Mouse (Mus musculus) liver, postnatal 0 days (tissue): ENCODE data around the gene Sowahc. TPM values are rescaled to one million over a fixed set of nuclear protein-coding genes. Genes with fewer than 3 reads are reported as not detected.

Experiments
- ATAC-seq: fragments of 200-750 bp; cut with Nextera tagmentation; 2 replicates; pipeline ENCODE4 v1.8.0; 2017; ENCODE audit warnings: mild to moderate bottlenecking, moderate library complexity
- DNase-seq: peaks from one replicate; pipeline ENCODE4 v3.0.0-alpha.2; 2016
- H3K27ac ChIP-seq: fragments of 300-500 bp; sonication (generic); 2 replicates; pipeline ENCODE4 v1.5.1; 2014; ENCODE audit warnings: antibody characterized with exemption, moderate library complexity, mild to moderate bottlenecking, low read depth
- H3K27me3 ChIP-seq: fragments of 300-500 bp; sonication (generic); 2 replicates; pipeline ENCODE4 v1.6.1; 2014; ENCODE audit warnings: low read length, control low read depth, mixed read lengths; ENCODE audit not compliant: insufficient read depth
- H3K36me3 ChIP-seq: fragments of 300-500 bp; sonication (generic); replicated peaks from 2 replicates; pipeline ENCODE4 v1.6.1; 2014; ENCODE audit warnings: mild to moderate bottlenecking, control low read depth, low read length, moderate library complexity, mixed read lengths; ENCODE audit not compliant: insufficient read depth
- H3K4me1 ChIP-seq: fragments of 300-500 bp; sonication (generic); 2 replicates; pipeline ENCODE4 v1.6.1; 2014; ENCODE audit warnings: antibody characterized with exemption, mild to moderate bottlenecking, control low read depth; ENCODE audit not compliant: insufficient read depth
- H3K4me2 ChIP-seq: fragments of 300-500 bp; sonication (generic); 2 replicates; pipeline ENCODE4 v1.6.1; 2014; ENCODE audit warnings: low read depth, mild to moderate bottlenecking, low read length, moderate library complexity, mixed read lengths
- H3K4me3 ChIP-seq: fragments of 300-500 bp; sonication (generic); 2 replicates; pipeline ENCODE4 v1.5.1; 2014; ENCODE audit warnings: low read depth, low read length
- H3K9ac ChIP-seq: fragments of 300-500 bp; sonication (generic); replicated peaks from 2 replicates; pipeline ENCODE4 v1.6.1; 2014; ENCODE audit warnings: mild to moderate bottlenecking, moderate library complexity
- H3K9me3 ChIP-seq: fragments of 300-500 bp; sonication (generic); 2 replicates; pipeline ENCODE4 v1.6.1; 2016; ENCODE audit warnings: mild to moderate bottlenecking, control low read depth, low read length, mixed read lengths
- CTCF ChIP-seq: sonication (generic); IDR thresholded peaks from 2 replicates; pipeline ENCODE4 v1.5.1; 2016; ENCODE audit warnings: antibody characterized with exemption, low read depth
- EP300 ChIP-seq: IDR thresholded peaks from 2 replicates; pipeline ENCODE4 v1.6.1; 2016; ENCODE audit warnings: antibody characterized with exemption, low read depth, mild to moderate bottlenecking
- WGBS: fragments of 180-500 bp; shearing (Covaris S2); extraction: QIAGEN DNeasy Blood & Tissue Kit; methylation state at CpG from one replicate; pipeline ENCODE4 v1.1.7; 2014; ENCODE audit not compliant: insufficient replicate concordance; 5-methylcytosine and 5-hydroxymethylcytosine counted together
- polyA plus RNA-seq: library from polyadenylated mRNA; unstranded; fragments of >200 nt; fragmentation: Nextera tagmentation; extraction: Ambion mirVana; gene quantifications from 2 replicates; pipeline ENCODE4 v1.2.1, GENCODE M21; 2015

Sowahc gene
- polyA plus RNA-seq, 1 experiment from 2014 or later = 1.6 TPM

DNA sequence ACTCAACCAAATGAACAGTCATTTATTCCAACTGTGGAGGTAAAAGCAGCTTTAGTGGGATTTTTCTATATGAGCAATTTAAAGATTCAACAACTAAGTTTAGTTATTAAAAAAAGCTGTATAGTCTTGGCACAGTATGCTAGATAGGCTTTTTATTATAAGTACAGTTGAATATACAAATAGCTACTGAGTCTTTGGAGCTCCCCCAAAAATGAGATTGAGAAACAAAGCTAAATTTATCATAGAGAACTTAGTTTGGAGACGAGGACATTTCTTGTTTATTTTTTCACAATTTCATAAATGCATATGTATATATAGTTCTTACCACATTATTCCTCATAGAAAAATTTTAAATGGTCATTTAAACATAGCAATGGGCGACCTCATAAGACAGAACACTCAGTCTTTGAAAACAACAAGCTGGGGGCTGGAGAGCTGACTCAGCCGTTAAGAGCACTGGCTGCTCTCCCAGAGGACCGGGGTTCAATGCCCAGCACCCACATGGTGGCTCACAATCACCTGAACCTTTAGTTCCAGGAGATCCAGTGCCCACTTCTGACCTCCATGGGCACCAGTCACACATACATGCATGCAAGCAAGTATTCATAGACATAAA is 7.6 kb downstream of the Sowahc start:
- no peak overlapping the region for H3K27ac ChIP-seq
- no peaks in the 10 kb centered on the region for H3K4me1 ChIP-seq
- no peak overlapping the region for H3K9ac ChIP-seq
- no peaks in the 10 kb centered on the region for H3K36me3 ChIP-seq
- no peak for DNase-seq
- TF ChIP-seq CTCF (no peak), EP300 (no peak)
- no peak overlapping the region for H3K4me3 ChIP-seq
- no peaks in the 10 kb centered on the region for H3K9me3 ChIP-seq
- H3K4me2 ChIP-seq = no peak overlapping the region
- WGBS = 58% methylated on average over 4 of the region's 4 CpGs
- ATAC-seq = no peak
- H3K27me3 ChIP-seq = no peaks in the 10 kb centered on the region

DNA sequence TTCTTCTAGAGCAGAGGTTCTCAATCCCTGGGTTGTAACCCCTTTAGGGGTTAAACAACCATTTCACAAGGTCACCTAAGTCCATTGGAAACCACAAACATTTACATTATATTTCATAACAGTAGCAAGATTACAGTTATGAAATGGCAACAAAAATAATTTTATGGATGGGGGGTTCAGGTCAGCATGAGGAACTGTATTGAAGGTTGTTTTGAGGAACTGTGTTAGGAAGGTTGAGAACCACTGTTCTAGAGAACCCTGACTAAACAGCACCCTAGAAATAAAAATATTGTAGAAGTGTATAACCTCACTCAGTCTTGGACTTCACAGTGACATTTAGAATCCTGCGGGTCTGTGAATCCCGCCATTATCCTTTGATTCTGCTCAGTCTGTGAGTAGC is 13.5 kb downstream of the Sowahc start:
- Histone ChIP-seq H3K9me3 (no peaks in the 10 kb centered on the region), H3K36me3 (no peaks in the 10 kb centered on the region), H3K27me3 (no peaks in the 10 kb centered on the region), H3K4me2 (no peak overlapping the region), H3K27ac (no peak overlapping the region), H3K4me3 (no peak overlapping the region), H3K9ac (no peak overlapping the region), H3K4me1 (peaks cover 7% of the 10 kb centered on the region; the same call in 1 of the 2 replicates)
- WGBS = 77% methylated on average over 2 of the region's 2 CpGs
- DNase-seq (no peak), ATAC-seq (no peak)
- TF ChIP-seq EP300 (no peak), CTCF (no peak)

DNA sequence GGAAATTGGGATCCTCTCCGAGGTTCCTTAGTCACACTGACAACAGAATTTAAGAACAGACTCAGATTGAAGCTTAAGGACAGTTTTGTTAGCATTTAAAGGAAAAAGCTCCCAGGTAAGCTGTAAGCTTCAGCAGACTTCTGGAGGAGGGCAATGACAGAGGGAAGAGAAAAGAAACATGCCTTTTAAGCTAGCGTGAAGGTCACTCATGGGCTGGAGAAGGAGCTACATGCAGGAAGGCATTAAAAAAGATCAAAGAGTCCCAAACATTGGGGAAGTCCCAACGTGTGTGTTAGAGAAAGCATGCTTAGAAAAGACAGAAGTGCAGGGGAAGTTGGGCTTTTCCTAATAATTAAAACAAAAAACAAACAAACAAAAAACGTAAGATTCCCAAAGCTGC is 14.1 kb downstream of the Sowahc start:
- DNase-seq = no peak
- no peak overlapping the region for H3K4me3 ChIP-seq
- WGBS = 51% methylated on average over 4 of the region's 4 CpGs
- H3K4me1 ChIP-seq = peaks cover 8% of the 10 kb centered on the region; the same call in 1 of the 2 replicates
- no peak for TF ChIP-seq CTCF
- TF ChIP-seq EP300 = no peak
- H3K36me3 ChIP-seq = no peaks in the 10 kb centered on the region
- no peak overlapping the region for H3K4me2 ChIP-seq
- H3K27ac ChIP-seq = peak overlapping the region; percentile 44; the same call in 1 of the 2 replicates
- no peaks in the 10 kb centered on the region for H3K27me3 ChIP-seq
- no peaks in the 10 kb centered on the region for H3K9me3 ChIP-seq
- ATAC-seq = no peak
- H3K9ac ChIP-seq = no peak overlapping the region

DNA sequence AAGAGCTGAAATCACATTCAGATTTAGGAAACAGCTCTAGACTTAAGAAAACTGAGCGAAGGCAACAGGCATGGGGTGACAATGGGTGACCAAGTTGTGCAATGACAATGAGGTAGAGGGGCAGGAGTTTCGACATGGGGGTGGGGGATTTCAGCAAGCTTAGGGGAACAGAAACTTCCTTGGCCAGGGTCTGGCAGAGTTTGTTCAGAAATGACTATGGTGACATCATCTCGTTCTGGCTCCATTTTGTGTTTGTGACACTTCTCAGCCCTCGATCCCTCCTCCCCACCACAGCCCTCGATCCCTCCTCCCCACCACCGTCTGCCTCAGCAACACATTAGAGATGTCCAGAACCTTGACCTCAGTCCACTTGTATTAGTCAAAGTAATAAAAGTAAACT is 14.7 kb downstream of the Sowahc start:
- Histone ChIP-seq H3K27me3 (no peaks in the 10 kb centered on the region), H3K9ac (no peak overlapping the region), H3K4me2 (no peak overlapping the region), H3K9me3 (no peaks in the 10 kb centered on the region), H3K27ac (peak overlapping the region; percentile 44; the same call in 1 of the 2 replicates), H3K36me3 (no peaks in the 10 kb centered on the region), H3K4me1 (peaks cover 9% of the 10 kb centered on the region; the same call in 1 of the 2 replicates), H3K4me3 (no peak overlapping the region)
- TF ChIP-seq CTCF (no peak), EP300 (peak; percentile 14; the same call in 1 of the 2 replicates)
- 55% methylated on average over 6 of the region's 6 CpGs for WGBS
- peak; percentile 36 for DNase-seq
- no peak for ATAC-seq

DNA sequence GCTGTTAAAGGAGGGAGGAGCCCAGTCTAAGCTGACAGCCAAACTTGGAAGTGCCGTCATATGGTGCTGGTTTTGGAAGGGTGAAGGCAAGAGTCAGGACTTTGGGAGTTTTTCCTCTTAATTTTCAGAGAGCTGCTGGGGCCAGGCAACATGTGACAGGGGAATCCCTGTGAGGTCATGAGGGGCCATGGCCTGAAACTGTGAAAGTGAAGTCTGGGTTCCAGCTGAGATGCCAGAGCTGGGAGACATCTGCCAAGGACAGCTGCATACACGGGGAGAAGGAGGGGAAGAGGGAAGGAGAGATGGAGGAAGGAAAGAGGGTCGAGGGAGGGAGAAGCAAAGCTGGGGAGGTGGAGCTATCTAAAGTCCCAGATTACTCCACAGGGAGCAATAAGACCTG is 16.0 kb downstream of the Sowahc start:
- Histone ChIP-seq H3K36me3 (no peaks in the 10 kb centered on the region), H3K27me3 (no peaks in the 10 kb centered on the region), H3K27ac (no peak overlapping the region), H3K9ac (no peak overlapping the region), H3K4me1 (peaks cover 9% of the 10 kb centered on the region; the same call in 1 of the 2 replicates), H3K9me3 (no peaks in the 10 kb centered on the region), H3K4me2 (no peak overlapping the region), H3K4me3 (no peak overlapping the region)
- no peak for ATAC-seq
- DNase-seq = no peak
- no peak for TF ChIP-seq EP300
- TF ChIP-seq CTCF = no peak
- 51% methylated on average over 3 of the region's 3 CpGs for WGBS

DNA sequence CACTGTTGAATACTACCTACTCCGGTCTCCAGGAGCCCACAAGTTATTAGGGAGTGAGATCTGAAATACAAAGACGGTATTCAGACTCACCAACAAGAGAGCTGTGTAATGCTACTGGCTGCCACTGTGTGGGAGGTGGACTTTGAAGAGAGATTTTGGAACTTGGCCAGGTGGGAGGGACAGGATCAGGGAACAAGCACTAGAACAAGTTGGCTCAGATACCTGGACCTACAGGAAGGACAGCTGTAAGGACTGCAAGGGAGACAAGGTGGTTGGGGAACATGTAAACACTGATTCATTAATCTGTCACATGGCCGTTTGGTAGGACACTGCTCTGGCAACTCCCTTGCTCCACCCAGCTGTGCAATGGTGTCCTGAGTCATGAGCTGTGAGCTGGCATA is 19.4 kb downstream of the Sowahc start:
- H3K4me3 ChIP-seq = no peak overlapping the region
- 52% methylated on average over 3 of the region's 3 CpGs for WGBS
- H3K9me3 ChIP-seq = no peaks in the 10 kb centered on the region
- ATAC-seq = peak; percentile 97
- H3K4me1 ChIP-seq = peaks cover 9% of the 10 kb centered on the region; the same call in 1 of the 2 replicates
- DNase-seq = peak; percentile 59
- no peaks in the 10 kb centered on the region for H3K36me3 ChIP-seq
- H3K9ac ChIP-seq = no peak overlapping the region
- no peaks in the 10 kb centered on the region for H3K27me3 ChIP-seq
- H3K27ac ChIP-seq = peak overlapping the region; percentile 30; the same call in 1 of the 2 replicates
- TF ChIP-seq EP300 (peak; percentile 68), CTCF (peak; percentile 18)
- no peak overlapping the region for H3K4me2 ChIP-seq
